Mouse (Mus musculus): Measurements from ENCODE around the gene Zmiz1.

DNA sequence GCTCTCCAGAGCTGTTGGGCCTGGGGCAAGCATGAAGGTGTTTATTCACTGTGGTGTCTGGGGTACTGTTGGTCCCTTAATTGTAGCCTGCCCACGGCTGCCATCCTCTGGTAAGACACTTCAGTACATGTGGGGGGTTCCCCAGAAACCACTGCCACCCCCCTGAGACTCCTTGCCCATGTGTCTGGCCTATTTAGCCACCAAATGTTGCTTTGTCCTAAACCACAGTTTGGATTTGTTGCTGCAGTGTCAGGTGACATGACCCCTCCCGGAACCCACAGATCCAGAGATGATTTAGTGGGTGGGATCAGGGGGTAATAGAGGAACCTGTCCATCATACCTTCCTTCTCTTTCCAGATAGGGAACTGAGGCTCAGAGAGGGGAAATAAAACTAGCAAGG, 12.1 kb downstream of the Zmiz1 start:
- TF ChIP-seq MYOG (IDR thresholded peaks at IDR 0.05; ENCODE audit: control insufficient read depth in 1 of 3, insufficient read depth in 1 of 3, insufficient read length in 2 of 3, low read depth in 2 of 3) (no peak), USF1 (IDR thresholded peaks at IDR 0.05; ENCODE audit: low read depth) (no peak), POLR2A (IDR thresholded peaks at IDR 0.05; ENCODE audit: insufficient read length, low read depth) (no peak), TCF3 (IDR thresholded peaks at IDR 0.05; ENCODE audit: insufficient read length, low read depth) (no peak), TCF12 (IDR thresholded peaks at IDR 0.05; ENCODE audit: insufficient read depth, poor library complexity, severe bottlenecking) (no peak)
